Mouse (Mus musculus) heart, embryonic 14.5 days (tissue): ENCODE measurements at regions not wholly inside any gene's neighbourhood (a gene's known extent, or its start where the extent isn't known, plus 50 kb on each side); places are given as distances from the start of the nearest gene placed in this dataset.

ENCODE experiments used
- ATAC-seq: fragments of 200-750 bp; cut with Nextera tagmentation; 2 replicates; pipeline ENCODE4 v1.8.0; 2017; ENCODE audit warnings: low read depth, moderate TSS enrichment; ENCODE audit not compliant: insufficient number of reproducible peaks, insufficient read depth, low FRiP score
- H3K27ac ChIP-seq, 2 experiments: fragments of 200-500 bp in 1 of 2; fragments of 300-500 bp in 1 of 2; sonication (generic) in 1 of 2; replicated peaks in 1 of 2; 2 replicates each; pipeline ENCODE4 v1.5.1; 2012 to 2014; ENCODE audit warnings: low read depth in 2 of 2, low read length in 2 of 2, control low read depth in 1 of 2, mild to moderate bottlenecking in 1 of 2, mixed read lengths in 1 of 2; ENCODE audit not compliant: control insufficient read depth in 1 of 2, insufficient read depth in 1 of 2
- H3K27me3 ChIP-seq: fragments of 300-500 bp; sonication (generic); 2 replicates; pipeline ENCODE4 v1.6.1; 2014; ENCODE audit warnings: mild to moderate bottlenecking, low read length, control low read depth; ENCODE audit not compliant: control insufficient read depth, insufficient read depth
- H3K36me3 ChIP-seq: fragments of 300-500 bp; sonication (generic); 2 replicates; pipeline ENCODE4 v1.6.1; 2014; ENCODE audit warnings: mild to moderate bottlenecking, control low read depth, low read length, mixed read lengths; ENCODE audit not compliant: control insufficient read depth, insufficient read depth
- H3K4me1 ChIP-seq, 2 experiments: fragments of 200-500 bp in 1 of 2; fragments of 300-500 bp in 1 of 2; sonication (generic) in 1 of 2; 2 replicates each; pipeline ENCODE4 v1.6.1; 2012 to 2014; ENCODE audit warnings: low read length in 2 of 2, control low read depth in 1 of 2, mixed read lengths in 1 of 2; ENCODE audit not compliant: control insufficient read depth in 2 of 2, insufficient read depth in 2 of 2
- H3K4me2 ChIP-seq: fragments of 300-500 bp; sonication (generic); 2 replicates; pipeline ENCODE4 v1.6.1; 2014; ENCODE audit warnings: mild to moderate bottlenecking, low read length
- H3K4me3 ChIP-seq, 2 experiments: fragments of 200-500 bp in 1 of 2; fragments of 300-500 bp in 1 of 2; sonication (generic) in 1 of 2; 2 replicates each; pipeline ENCODE4 v1.5.1; 2012 to 2014; ENCODE audit warnings: low read length in 2 of 2, mild to moderate bottlenecking in 2 of 2, control low read depth in 1 of 2, low read depth in 1 of 2, moderate library complexity in 1 of 2; ENCODE audit not compliant: control insufficient read depth in 1 of 2, insufficient read depth in 1 of 2
- H3K9ac ChIP-seq: fragments of 300-500 bp; sonication (generic); 2 replicates; pipeline ENCODE4 v1.6.1; 2014; ENCODE audit warnings: mild to moderate bottlenecking, low read length
- H3K9me3 ChIP-seq: fragments of 300-500 bp; sonication (generic); 2 replicates; pipeline ENCODE4 v1.6.1; 2016; ENCODE audit warnings: low read length, control low read depth; ENCODE audit not compliant: control insufficient read depth
- WGBS: fragments of 180-500 bp; shearing (Covaris S2); extraction: QIAGEN DNeasy Blood & Tissue Kit; methylation state at CpG from one replicate; pipeline ENCODE4 v1.1.7; 2014; 5-methylcytosine and 5-hydroxymethylcytosine counted together

DNA sequence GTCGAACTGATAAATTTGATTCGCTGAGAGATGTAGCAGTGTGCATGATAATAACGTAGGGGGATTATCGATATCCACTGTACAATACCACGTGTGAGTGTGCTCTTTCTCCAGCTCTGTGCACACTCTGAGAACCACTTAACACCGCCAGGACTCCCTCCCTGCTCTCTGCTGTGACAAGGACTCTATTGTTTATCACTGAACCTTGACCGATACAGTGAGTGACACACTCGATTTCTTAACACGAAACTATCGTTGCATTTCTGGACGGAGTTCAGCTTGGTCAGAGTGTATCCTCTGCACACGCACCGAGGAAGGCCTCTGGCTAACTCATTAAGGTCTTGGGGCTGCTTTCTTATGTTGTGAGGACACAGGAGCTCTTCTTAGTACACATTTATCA lies 190.7 kb downstream of the Gadd45g start:
- H3K4me2 ChIP-seq, result no peak overlapping the region
- no peaks in the 10 kb centered on the region for H3K27me3 ChIP-seq
- no peak overlapping the region for H3K27ac ChIP-seq
- H3K4me1 ChIP-seq, result peaks cover 12 to 19% of the 10 kb centered on the region in 2 experiments
- H3K9ac ChIP-seq, result no peak overlapping the region
- ATAC-seq, result no peak
- H3K4me3 ChIP-seq, result no peak overlapping the region
- H3K9me3 ChIP-seq, result no peaks in the 10 kb centered on the region
- 51% methylated on average over 13 of the region's 13 CpGs for WGBS
- no peaks in the 10 kb centered on the region for H3K36me3 ChIP-seq

- Histone ChIP-seq H3K4me1 (peaks cover 23 to 27% of the 10 kb centered on the region in 2 experiments), H3K9ac (peak overlapping the region; percentile 12; the same call in 1 of the 2 replicates), H3K4me2 (peak overlapping the region; percentile 43), H3K9me3 (no peaks in the 10 kb centered on the region), H3K36me3 (no peaks in the 10 kb centered on the region), H3K27ac (peak overlapping the region; percentile 8 to 74; a peak in 2 of 4 replicates), H3K4me3 (no peak overlapping the region), H3K27me3 (no peaks in the 10 kb centered on the region)
- 46% methylated on average over 15 of the region's 15 CpGs for WGBS
- ATAC-seq, result peak; percentile 60; the same call in 1 of the 2 replicates
These were observed 195.3 kb downstream of the Gadd45g start for GRCm38 (mm10) chr13:52041467-52042421.

DNA sequence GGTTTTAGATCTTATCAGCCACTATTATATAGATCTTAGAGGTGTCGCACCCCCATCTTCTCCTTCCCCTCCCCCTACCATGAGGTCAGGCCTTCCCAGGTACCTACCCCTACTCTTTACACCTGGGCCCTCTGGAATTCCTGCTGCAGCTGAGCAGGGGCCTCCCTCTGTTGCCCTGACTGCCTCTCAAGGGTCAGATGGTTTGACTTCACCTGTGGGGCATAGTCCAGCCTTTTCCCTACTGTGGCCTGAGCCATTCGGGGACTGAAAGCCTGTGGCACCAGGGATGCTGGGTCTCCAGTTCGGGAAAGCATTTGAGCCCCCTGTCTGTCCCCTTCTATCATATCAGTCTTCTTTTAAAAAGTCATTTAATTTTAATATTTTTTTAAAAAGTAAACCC lies 196.4 kb downstream of the Gadd45g start:
- H3K4me3 ChIP-seq, result no peak overlapping the region
- H3K9me3 ChIP-seq, result no peaks in the 10 kb centered on the region
- H3K9ac ChIP-seq, result no peak overlapping the region
- peaks cover 27 to 30% of the 10 kb centered on the region in 2 experiments for H3K4me1 ChIP-seq
- no peak for ATAC-seq
- H3K27ac ChIP-seq, result no peak overlapping the region
- H3K27me3 ChIP-seq, result no peaks in the 10 kb centered on the region
- 94% methylated on average over 3 of the region's 3 CpGs for WGBS
- H3K36me3 ChIP-seq, result no peaks in the 10 kb centered on the region
- H3K4me2 ChIP-seq, result no peak overlapping the region

DNA sequence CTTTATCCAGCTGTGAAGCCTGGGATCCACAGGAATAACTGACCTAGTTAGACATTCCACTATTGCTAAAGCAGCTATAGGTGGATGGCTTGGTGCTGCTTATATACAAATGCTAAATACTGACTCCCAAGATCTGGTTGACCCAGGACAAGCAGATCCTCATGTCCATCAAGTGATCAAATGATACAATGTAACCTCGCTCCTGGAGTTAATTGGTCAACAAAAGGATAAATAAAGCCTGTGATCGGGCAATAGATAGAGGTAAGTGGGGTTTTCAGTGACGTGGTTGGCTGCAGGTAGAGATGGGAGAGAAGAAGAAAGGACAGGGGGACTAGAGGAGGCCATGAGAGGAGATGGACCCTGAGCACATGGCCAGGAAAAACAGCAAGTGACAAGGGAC lies 197.4 kb downstream of the Gadd45g start:
- H3K27me3 ChIP-seq, result no peaks in the 10 kb centered on the region
- 87% methylated on average over 3 of the region's 3 CpGs for WGBS
- H3K4me1 ChIP-seq, result peaks cover 27 to 30% of the 10 kb centered on the region in 2 experiments
- no peak overlapping the region for H3K4me2 ChIP-seq
- no peak overlapping the region for H3K9ac ChIP-seq
- no peaks in the 10 kb centered on the region for H3K9me3 ChIP-seq
- H3K4me3 ChIP-seq, result no peak overlapping the region
- no peaks in the 10 kb centered on the region for H3K36me3 ChIP-seq
- H3K27ac ChIP-seq, result no peak overlapping the region
- ATAC-seq, result no peak

GRCm38 (mm10) chr13:52045349-52045748 lies 198.9 kb downstream of the Gadd45g start:
- Histone ChIP-seq H3K4me3 (no peak overlapping the region), H3K27me3 (no peaks in the 10 kb centered on the region), H3K27ac (peak overlapping the region in 1 of 2 experiments; percentile 82; a peak in 2 of 4 replicates), H3K9ac (0 out of 2 replicates have a peak overlapping the region, but pooled peaks have one; percentile 51), H3K9me3 (no peaks in the 10 kb centered on the region), H3K4me2 (no peak overlapping the region), H3K4me1 (peaks cover 27 to 30% of the 10 kb centered on the region in 2 experiments), H3K36me3 (no peaks in the 10 kb centered on the region)
- ATAC-seq, result no peak
- WGBS, result 86% methylated on average over 3 of the region's 3 CpGs

DNA sequence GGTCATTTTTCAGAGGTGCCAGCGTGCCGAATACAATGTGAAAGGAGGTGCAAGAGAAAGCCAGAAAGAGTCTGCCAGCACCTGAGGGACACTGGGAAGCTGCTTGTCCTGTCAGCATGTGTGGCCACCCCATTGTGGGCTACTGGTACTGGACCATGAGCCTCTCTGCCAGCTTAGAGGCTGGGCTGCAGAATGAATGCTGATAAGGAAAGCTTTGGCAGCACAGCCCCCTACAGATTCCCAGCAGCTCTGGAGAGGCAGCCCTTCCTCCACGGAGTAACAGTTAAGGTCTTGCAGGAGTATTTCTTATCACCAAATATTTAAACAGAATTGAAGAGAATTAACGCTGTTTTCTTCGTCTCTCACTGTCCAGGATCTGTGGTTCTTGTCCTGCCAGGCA lies 199.5 kb downstream of the Gadd45g start:
- peaks cover 27 to 30% of the 10 kb centered on the region in 2 experiments for H3K4me1 ChIP-seq
- no peaks in the 10 kb centered on the region for H3K36me3 ChIP-seq
- peak overlapping the region; percentile 59 for H3K4me2 ChIP-seq
- 12% methylated on average over 5 of the region's 5 CpGs for WGBS
- peak overlapping the region in 1 of 2 experiments; percentile 19; a peak in 2 of 4 replicates for H3K4me3 ChIP-seq
- H3K9ac ChIP-seq, result peak overlapping the region; percentile 51
- no peaks in the 10 kb centered on the region for H3K9me3 ChIP-seq
- peak overlapping the region; percentile 51 to 82 for H3K27ac ChIP-seq
- ATAC-seq, result peak; percentile 55
- no peaks in the 10 kb centered on the region for H3K27me3 ChIP-seq

GRCm38 (mm10) chr13:52046700-52047099 lies 200.2 kb downstream of the Gadd45g start:
- Histone ChIP-seq H3K27ac (peak overlapping the region in 1 of 2 experiments; percentile 82; a peak in 2 of 4 replicates), H3K4me3 (no peak overlapping the region)
- WGBS, result 40% methylated on average over 11 of the region's 11 CpGs

More at GRCm38 (mm10) chr13:52046700-52047099, 200.2 kb downstream of the Gadd45g start:
- Histone ChIP-seq H3K27me3 (no peaks in the 10 kb centered on the region), H3K4me1 (peaks cover 22 to 27% of the 10 kb centered on the region in 2 experiments), H3K9ac (peak overlapping the region; percentile 51), H3K4me2 (peak overlapping the region; percentile 59), H3K36me3 (no peaks in the 10 kb centered on the region), H3K9me3 (no peaks in the 10 kb centered on the region)
- ATAC-seq, result no peak
